Mouse (Mus musculus) central nervous system, embryonic 14 days (tissue): ENCODE data around the gene Slc6a5. TPM values are rescaled to one million over a fixed set of nuclear protein-coding genes. Genes with fewer than 3 reads are reported as not detected.

Source experiments
- polyA plus RNA-seq: library from polyadenylated mRNA; depleted of rRNA; stranded (reverse); fragments of >200 nt; gene quantifications from 2 replicates; pipeline ENCODE4 v1.2.3, GENCODE M21; 2012; rRNA removed

Slc6a5 gene
- 5.8 and 7.5 TPM in 2 replicates for polyA plus RNA-seq

GRCm38 (mm10) chr7:49909850-49910249 is at the start of gene Slc6a5:
Slc6a5 (plus strand) TSS chr7:49910146.

DNA sequence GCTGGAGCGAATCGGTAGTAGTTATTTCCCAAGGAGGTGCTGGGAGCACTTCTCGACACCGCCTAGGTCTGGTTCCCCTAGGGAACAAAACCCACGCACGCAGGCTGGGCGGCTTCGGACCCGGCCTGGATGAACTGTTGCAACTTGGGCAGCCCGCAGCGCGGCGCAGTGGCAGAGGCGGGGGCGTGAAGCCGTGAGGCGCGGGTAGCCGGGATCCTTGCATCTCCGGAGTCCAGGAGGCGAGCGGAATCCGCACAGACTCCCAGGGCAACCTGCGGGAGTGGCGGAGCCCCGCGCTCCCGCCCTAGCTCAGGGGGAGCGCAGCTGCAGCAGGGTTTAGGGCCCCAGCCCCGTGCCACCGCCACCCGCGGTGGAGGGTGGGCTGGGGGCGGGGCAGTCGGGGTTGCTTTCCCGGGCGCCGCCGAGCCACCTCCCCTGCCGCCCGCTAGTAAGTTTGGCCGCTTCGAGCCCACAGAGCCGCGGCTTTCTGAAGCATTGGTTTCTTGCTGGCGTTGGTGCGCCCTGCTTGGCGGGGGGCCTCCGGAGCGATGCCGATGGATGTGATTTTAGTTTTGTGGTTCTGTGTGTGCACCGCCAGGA is 65.0 kb downstream of the Slc6a5 start, which contains the start of gene Nell1:
Gene Nell1, plus strand, starts transcription at position 24 of the 600 bp plus-strand sequence.

Other genes with a start within 250 kb of the Slc6a5 start
- gene Htatip2, start 151.0 kb upstream of the Slc6a5 start, polyA plus RNA-seq: 1.9 and 2.9 TPM in 2 replicates
- gene Prmt3, start 131.8 kb upstream of the Slc6a5 start, polyA plus RNA-seq: 41.8 and 42.0 TPM in 2 replicates
- 8.4 and 11.7 TPM in 2 replicates for gene Nell1, start 64.7 kb downstream of the Slc6a5 start, polyA plus RNA-seq